Mouse (Mus musculus): Measurements from ENCODE around the gene Sptbn4. TPM values are rescaled to one million over a fixed set of nuclear protein-coding genes. Genes with fewer than 3 reads are reported as not detected.

Gene Sptbn4
- polyA plus RNA-seq, 1 experiment from 2014 or later = 0.26 TPM

DNA sequence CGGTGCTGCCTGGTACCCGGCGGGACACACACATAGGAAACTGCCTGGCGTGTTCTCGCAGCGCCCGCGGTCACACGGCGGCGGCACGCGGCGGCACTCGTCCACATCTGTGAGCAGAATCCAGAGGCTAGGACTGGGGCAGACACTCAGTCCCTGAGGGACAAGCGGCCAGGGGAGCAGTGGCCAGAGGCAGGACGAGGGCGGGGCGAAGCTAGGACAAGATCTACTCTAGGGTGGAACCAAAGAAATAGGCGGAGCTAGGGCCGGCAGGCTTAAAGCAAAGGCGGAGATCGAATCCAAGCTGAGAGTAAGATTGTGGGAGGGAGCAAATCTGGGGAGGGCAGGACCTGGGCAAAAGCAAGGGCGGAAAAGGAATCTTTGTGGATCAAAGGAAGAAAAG, 121.8 kb downstream of the Sptbn4 start:
- Histone ChIP-seq H3K36me3 (peaks cover 43% of the 10 kb centered on the region), H3K27ac (ENCODE audit: poor library complexity, severe bottlenecking) (no peak overlapping the region), H3K4me2 (peak overlapping the region; percentile 54), H3K4me3 (peak overlapping the region; percentile 28), H3K9ac (no peak overlapping the region), H3K27me3 (replicated peaks) (peaks cover 96% of the 10 kb centered on the region), H3K9me3 (replicated peaks) (no peaks in the 10 kb centered on the region), H3K4me1 (replicated peaks) (peaks cover 30% of the 10 kb centered on the region)
- 0 out of 2 replicates have a peak, but pooled peaks have one; percentile 12 for ATAC-seq (ENCODE audit: insufficient number of reproducible peaks, low FRiP score)
- WGBS = 3% methylated on average over 24 of the region's 24 CpGs

DNA sequence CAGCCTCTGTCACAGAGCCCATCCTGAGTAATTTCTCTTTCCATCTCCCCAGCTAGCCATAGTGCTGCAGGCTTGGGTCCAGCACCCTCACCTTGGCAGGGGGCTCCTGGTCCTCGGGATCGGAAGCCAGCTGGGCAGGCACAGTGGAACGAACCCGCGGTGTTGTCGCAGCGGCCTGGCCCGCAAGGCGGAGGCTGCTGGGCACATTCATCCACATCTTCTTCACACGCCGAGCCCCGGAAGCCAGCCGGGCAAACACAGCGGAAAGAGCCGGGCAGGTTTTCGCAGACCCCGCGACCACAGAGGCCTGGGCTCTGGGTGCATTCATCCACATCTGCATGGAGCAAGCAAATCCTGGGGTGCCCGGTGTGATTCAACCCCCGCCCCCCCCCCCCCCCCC, 122.6 kb downstream of the Sptbn4 start:
- peaks cover 44% of the 10 kb centered on the region for H3K36me3 ChIP-seq
- peaks cover 88% of the 10 kb centered on the region for H3K27me3 ChIP-seq (replicated peaks)
- no peak overlapping the region for H3K9ac ChIP-seq
- 0 out of 2 replicates have a peak overlapping the region, but pooled peaks have one; percentile 54 for H3K4me2 ChIP-seq
- peaks cover 22% of the 10 kb centered on the region for H3K4me1 ChIP-seq (replicated peaks)
- ATAC-seq (ENCODE audit: insufficient number of reproducible peaks, low FRiP score) = no peak
- H3K9me3 ChIP-seq (replicated peaks) = no peaks in the 10 kb centered on the region
- H3K27ac ChIP-seq (ENCODE audit: poor library complexity, severe bottlenecking) = no peak overlapping the region
- no peak overlapping the region for H3K4me3 ChIP-seq
- WGBS = 60% methylated on average over 18 of the region's 20 CpGs

DNA sequence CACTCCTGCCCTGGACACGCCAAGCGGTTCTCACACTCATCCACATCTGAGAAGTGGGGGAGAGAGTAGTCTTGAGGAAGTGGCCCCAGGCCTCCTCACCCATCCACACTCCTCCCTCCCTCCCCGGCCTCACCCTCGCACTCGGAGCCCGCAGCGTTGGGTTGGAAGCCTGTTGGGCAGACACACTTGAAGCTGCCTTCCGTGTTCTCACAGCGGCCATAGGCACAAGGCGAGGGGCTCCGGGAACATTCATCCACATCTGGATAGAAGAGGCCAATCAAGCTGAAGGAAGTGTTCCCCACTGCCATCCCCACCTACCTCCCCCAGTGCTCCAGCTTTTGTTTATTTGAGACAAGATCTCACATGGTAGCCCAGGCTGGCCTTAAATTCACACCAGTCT, 123.3 kb downstream of the Sptbn4 start:
- H3K9me3 ChIP-seq (replicated peaks) = no peaks in the 10 kb centered on the region
- H3K27ac ChIP-seq (ENCODE audit: poor library complexity, severe bottlenecking) = no peak overlapping the region
- no peak overlapping the region for H3K4me2 ChIP-seq
- peaks cover 50% of the 10 kb centered on the region for H3K36me3 ChIP-seq
- peaks cover 14% of the 10 kb centered on the region for H3K4me1 ChIP-seq (replicated peaks)
- WGBS = 91% methylated on average over 11 of the region's 11 CpGs
- no peak overlapping the region for H3K4me3 ChIP-seq
- H3K9ac ChIP-seq = no peak overlapping the region
- peaks cover 80% of the 10 kb centered on the region for H3K27me3 ChIP-seq (replicated peaks)
- no peak for ATAC-seq (ENCODE audit: insufficient number of reproducible peaks, low FRiP score)

DNA sequence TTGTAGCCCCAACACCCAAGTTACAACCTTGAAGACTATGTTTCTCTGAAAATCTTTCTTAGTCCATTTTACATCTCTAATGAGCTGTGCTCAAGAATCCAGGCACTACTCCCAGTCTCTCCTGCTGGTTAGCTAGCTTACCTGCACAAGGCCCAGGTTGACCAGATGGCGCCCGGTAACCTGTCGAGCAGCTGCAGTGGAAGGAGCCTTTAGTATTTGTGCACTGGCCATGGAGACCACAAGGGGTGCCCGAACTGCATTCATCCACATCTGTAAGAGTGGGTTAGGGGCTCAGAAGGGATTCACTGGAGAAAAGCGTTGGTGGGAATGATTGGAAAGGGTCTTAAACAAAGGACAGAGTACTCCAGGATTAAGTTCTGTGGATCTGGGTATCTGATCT, 124.5 kb downstream of the Sptbn4 start:
- no peaks in the 10 kb centered on the region for H3K9me3 ChIP-seq (replicated peaks)
- H3K9ac ChIP-seq = no peak overlapping the region
- peaks cover 50% of the 10 kb centered on the region for H3K36me3 ChIP-seq
- WGBS = 87% methylated on average over 5 of the region's 5 CpGs
- H3K27me3 ChIP-seq (replicated peaks) = peaks cover 69% of the 10 kb centered on the region
- no peak overlapping the region for H3K4me2 ChIP-seq
- no peak for ATAC-seq (ENCODE audit: insufficient number of reproducible peaks, low FRiP score)
- H3K27ac ChIP-seq (ENCODE audit: poor library complexity, severe bottlenecking) = no peak overlapping the region
- no peak overlapping the region for H3K4me3 ChIP-seq
- H3K4me1 ChIP-seq (replicated peaks) = peaks cover 14% of the 10 kb centered on the region

DNA sequence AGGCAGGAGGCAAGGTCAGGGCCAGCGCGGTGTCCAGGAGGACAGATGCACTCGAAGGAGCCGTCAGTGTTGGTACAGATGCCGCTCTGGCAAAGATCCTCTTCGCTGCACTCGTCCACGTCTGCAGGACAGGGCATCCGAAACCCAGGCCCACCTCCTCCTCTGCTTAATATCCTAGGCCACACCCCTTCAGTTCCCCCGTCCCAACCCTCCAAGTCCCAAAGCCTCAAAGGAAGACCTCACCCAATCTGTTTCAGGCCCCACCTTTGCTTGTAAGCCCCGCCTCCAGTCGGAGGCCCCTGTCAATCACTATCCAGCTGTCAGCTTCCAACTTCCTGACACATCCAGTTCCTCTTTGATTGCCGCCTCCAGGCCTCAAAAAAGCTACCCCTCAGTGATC, 125.2 kb downstream of the Sptbn4 start:
- no peak overlapping the region for H3K4me3 ChIP-seq
- WGBS = 27% methylated on average over 13 of the region's 13 CpGs

DNA sequence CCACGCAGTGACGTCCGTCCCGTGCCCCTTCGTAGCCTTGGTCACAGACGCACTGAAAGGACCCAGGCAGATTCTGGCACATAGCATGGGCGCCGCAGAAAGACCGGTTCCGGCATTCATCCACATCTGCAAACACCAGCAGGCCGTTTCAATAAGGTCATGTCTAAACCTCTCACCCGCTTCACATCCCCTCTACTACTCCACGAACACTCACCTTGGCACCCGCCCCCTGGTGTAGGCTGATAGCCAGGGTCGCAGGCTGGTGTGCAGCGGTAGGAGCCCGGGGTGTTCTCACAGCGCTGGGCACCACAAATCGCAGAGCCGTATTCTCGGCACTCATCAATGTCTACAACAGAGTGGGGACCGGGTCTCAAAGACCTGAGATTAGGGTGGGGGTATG, 128.1 kb downstream of the Sptbn4 start:
- Histone ChIP-seq H3K9me3 (replicated peaks) (peaks cover 5% of the 10 kb centered on the region; the same call in 1 of the 2 replicates), H3K27me3 (replicated peaks) (peaks cover 33% of the 10 kb centered on the region), H3K4me1 (replicated peaks) (no peaks in the 10 kb centered on the region), H3K36me3 (peaks cover 65% of the 10 kb centered on the region), H3K9ac (no peak overlapping the region), H3K4me3 (no peak overlapping the region), H3K4me2 (no peak overlapping the region), H3K27ac (ENCODE audit: poor library complexity, severe bottlenecking) (no peak overlapping the region)
- no peak for ATAC-seq (ENCODE audit: insufficient number of reproducible peaks, low FRiP score)
- WGBS = 82% methylated on average over 22 of the region's 22 CpGs

More for the DNA sequence above, 125.2 kb downstream of the Sptbn4 start:
- Histone ChIP-seq H3K27ac (ENCODE audit: poor library complexity, severe bottlenecking) (no peak overlapping the region), H3K9ac (no peak overlapping the region), H3K27me3 (replicated peaks) (peaks cover 62% of the 10 kb centered on the region), H3K4me2 (no peak overlapping the region), H3K9me3 (replicated peaks) (no peaks in the 10 kb centered on the region), H3K4me1 (replicated peaks) (peaks cover 14% of the 10 kb centered on the region), H3K36me3 (peaks cover 51% of the 10 kb centered on the region)
- ATAC-seq (ENCODE audit: insufficient number of reproducible peaks, low FRiP score) = no peak

DNA sequence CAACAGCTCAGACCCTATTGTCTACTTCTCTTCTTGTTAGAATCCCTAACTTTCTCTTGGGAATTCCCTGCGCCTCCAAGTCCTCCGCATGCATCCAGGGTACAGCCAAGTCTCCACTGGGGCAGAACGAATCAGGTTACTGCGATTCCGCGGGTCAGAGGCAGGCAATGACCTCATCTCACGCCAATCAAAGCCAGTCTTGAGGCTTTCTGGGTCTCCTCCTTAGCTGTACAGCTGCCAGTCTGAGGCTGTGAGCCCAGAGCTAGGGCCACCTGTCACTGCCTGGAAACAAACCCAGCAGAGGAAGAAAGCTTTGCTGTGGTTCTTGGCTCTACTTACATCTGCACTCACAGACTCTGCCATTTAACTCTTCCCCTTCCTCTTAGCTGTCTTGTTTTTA, 131.5 kb downstream of the Sptbn4 start:
- peaks cover 56% of the 10 kb centered on the region for H3K36me3 ChIP-seq
- H3K27ac ChIP-seq (ENCODE audit: poor library complexity, severe bottlenecking) = no peak overlapping the region
- H3K27me3 ChIP-seq (replicated peaks) = peaks cover 7% of the 10 kb centered on the region; the same call in 1 of the 2 replicates
- H3K9me3 ChIP-seq (replicated peaks) = peaks cover 10% of the 10 kb centered on the region
- H3K4me2 ChIP-seq = no peak overlapping the region
- no peak overlapping the region for H3K4me3 ChIP-seq
- 44% methylated on average over 7 of the region's 7 CpGs for WGBS
- no peak for ATAC-seq (ENCODE audit: insufficient number of reproducible peaks, low FRiP score)
- H3K9ac ChIP-seq = no peak overlapping the region
- no peaks in the 10 kb centered on the region for H3K4me1 ChIP-seq (replicated peaks)

DNA sequence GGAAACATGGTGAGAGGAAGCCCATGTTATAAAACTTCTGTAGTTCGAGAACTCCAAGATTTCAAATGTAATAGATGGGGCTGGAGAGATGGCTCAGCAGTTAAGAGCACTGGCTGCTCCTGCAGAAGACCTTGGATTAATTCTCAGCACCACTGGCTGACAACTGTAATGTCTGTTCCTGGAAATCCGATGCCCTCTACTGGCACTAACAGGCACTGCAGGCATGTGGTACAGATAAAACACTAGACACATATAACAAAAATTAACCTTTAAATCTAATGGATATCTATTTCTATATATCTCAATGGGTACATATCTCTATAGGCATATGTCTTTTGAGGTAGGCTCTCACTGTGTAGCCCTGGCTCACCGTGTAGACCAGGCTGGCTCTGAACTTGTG, 133.1 kb downstream of the Sptbn4 start:
- Histone ChIP-seq H3K9ac (no peak overlapping the region), H3K27ac (ENCODE audit: poor library complexity, severe bottlenecking) (no peak overlapping the region), H3K9me3 (replicated peaks) (peaks cover 10% of the 10 kb centered on the region), H3K36me3 (peaks cover 48% of the 10 kb centered on the region), H3K4me1 (replicated peaks) (peaks cover 9% of the 10 kb centered on the region), H3K27me3 (replicated peaks) (peaks cover 10% of the 10 kb centered on the region; the same call in 1 of the 2 replicates), H3K4me2 (no peak overlapping the region), H3K4me3 (no peak overlapping the region)
- ATAC-seq (ENCODE audit: insufficient number of reproducible peaks, low FRiP score) = no peak
- WGBS = 90% methylated on average over 3 of the region's 3 CpGs

DNA sequence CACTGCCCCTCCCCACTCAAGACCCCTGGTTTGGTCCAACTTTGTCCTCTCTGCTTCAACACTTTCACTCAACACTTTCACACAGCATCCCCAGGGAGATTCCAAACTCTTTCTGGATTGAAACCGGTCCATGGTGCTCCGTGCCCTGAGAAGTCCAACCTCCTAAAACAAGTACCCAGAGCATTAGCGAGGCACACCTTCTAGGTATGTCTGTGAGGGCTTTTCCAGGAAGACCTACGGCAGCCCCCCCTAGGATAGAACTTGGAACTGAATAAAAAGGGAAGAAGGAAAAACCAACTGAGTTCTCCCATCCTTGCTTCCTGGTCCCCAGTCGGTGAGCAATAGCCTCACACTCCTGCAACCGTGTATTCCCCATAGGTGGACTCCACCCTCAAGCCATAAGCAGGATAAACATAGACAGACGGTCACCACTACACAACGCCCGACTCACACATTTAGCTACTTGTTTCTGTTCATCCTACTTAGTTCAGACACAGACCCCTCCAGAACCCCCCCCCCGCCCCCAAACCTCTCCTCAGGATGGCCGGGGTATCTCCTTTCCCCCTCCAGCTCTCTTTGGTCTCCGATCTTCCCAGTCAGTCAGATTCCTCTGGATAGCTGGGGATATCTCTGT, 135.7 kb downstream of the Sptbn4 start:
- H3K9ac ChIP-seq = no peak overlapping the region
- peaks cover 13% of the 10 kb centered on the region for H3K4me1 ChIP-seq (replicated peaks)
- no peak for ATAC-seq (ENCODE audit: insufficient number of reproducible peaks, low FRiP score)
- peaks cover 10% of the 10 kb centered on the region; the same call in 1 of the 2 replicates for H3K27me3 ChIP-seq (replicated peaks)
- H3K27ac ChIP-seq (ENCODE audit: poor library complexity, severe bottlenecking) = no peak overlapping the region
- 83% methylated on average over 12 of the region's 12 CpGs for WGBS
- no peak overlapping the region for H3K4me3 ChIP-seq
- peaks cover 10% of the 10 kb centered on the region for H3K9me3 ChIP-seq (replicated peaks)
- H3K4me2 ChIP-seq = no peak overlapping the region
- H3K36me3 ChIP-seq = peaks cover 36% of the 10 kb centered on the region

DNA sequence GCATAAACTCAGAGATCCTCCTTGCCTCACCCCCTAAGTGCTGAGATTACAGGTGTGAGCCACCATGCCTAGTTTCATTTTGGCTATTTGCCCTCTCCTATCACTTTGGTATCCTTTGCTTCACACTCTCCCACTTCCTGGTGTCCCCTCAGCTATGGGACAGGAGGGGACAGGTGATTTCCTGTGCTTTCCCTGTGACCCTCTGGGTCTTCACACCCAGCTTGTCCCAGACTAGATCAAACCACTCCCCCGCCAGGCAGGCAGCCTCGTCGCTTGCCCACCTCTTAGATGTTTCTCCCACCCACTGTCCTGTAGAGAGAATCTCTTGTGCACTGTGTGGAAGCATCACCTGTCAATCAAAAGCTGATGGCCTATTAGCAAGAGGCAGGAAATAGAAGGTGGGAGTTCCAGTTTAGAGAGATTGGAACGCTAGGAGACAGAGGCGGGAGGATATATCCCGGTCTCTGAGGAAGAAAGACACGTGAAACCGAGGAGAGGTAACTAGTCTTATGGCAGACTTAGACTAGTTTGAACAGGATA, 136.4 kb downstream of the Sptbn4 start:
- H3K9ac ChIP-seq = 0 out of 2 replicates have a peak overlapping the region, but pooled peaks have one; percentile 22
- H3K4me2 ChIP-seq = peak overlapping the region; percentile 61
- peaks cover 33% of the 10 kb centered on the region for H3K36me3 ChIP-seq
- H3K27me3 ChIP-seq (replicated peaks) = peaks cover 10% of the 10 kb centered on the region; the same call in 1 of the 2 replicates
- H3K27ac ChIP-seq (ENCODE audit: poor library complexity, severe bottlenecking) = no peak overlapping the region
- WGBS = 33% methylated on average over 8 of the region's 8 CpGs
- H3K9me3 ChIP-seq (replicated peaks) = peaks cover 10% of the 10 kb centered on the region
- peaks cover 13% of the 10 kb centered on the region for H3K4me1 ChIP-seq (replicated peaks)
- H3K4me3 ChIP-seq = no peak overlapping the region
- no peak for ATAC-seq (ENCODE audit: insufficient number of reproducible peaks, low FRiP score)

DNA sequence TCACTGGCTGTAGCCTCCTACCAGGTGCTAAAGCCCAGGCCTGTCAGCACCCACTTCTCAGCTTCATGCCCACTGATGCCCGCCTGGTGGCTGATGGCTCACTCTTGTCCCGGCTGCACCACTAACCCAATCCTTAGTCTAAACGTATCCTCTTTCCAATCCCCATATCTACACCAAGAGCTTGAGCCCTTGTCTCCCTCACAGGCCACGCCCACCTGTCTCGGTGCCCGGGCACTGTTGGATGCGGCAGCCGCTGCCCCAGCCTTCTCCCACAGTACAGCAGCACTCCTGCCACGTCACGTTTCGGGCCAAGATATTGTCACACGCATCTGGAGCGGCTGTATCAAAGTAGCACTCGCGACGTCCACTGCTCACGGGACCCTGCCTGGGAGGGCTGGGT, 137.2 kb downstream of the Sptbn4 start:
- peak overlapping the region; percentile 29 for H3K4me3 ChIP-seq
- 9% methylated on average over 17 of the region's 17 CpGs for WGBS
- 0 out of 2 replicates have a peak overlapping the region, but pooled peaks have one; percentile 22 for H3K9ac ChIP-seq
- peaks cover 10% of the 10 kb centered on the region for H3K9me3 ChIP-seq (replicated peaks)
- no peak overlapping the region for H3K27ac ChIP-seq (ENCODE audit: poor library complexity, severe bottlenecking)
- ATAC-seq (ENCODE audit: insufficient number of reproducible peaks, low FRiP score) = peak; percentile 29; the same call in 1 of the 2 replicates
- H3K36me3 ChIP-seq = peaks cover 30% of the 10 kb centered on the region
- H3K4me2 ChIP-seq = peak overlapping the region; percentile 61
- peaks cover 12% of the 10 kb centered on the region; the same call in 1 of the 2 replicates for H3K27me3 ChIP-seq (replicated peaks)
- peaks cover 13% of the 10 kb centered on the region for H3K4me1 ChIP-seq (replicated peaks)
